Mouse (Mus musculus): ENCODE measurements around the gene Axin2.

- TF ChIP-seq EP300 (IDR thresholded peaks at IDR 0.05; ENCODE audit: low read depth), result no peak
- no peak for TF ChIP-seq CTCF (IDR thresholded peaks at IDR 0.05; ENCODE audit: low read depth)
Measured at GRCm38 (mm10) chr11:108973459-108973858, 53.3 kb downstream of the Axin2 start.

Data from liver, postnatal 0 days (tissue).